Mouse (Mus musculus): ENCODE data around the gene Gm10697. TPM values are rescaled to one million over a fixed set of nuclear protein-coding genes. Genes with fewer than 3 reads are reported as not detected.
"Not testable (repeated sequence)": the region's sequence is repeated elsewhere in the genome, so short reads cannot be mapped to it uniquely, and the experiment has no call there.

Gm10697 gene
- not detected for polyA plus RNA-seq (2021)

- POLR2A ChIA-PET; DNase-seq (ENCODE audit: low read depth, low spot score); in situ Hi-C loops (cut with MboI; ENCODE audit: low pct_unique_long_range_greater_than_20kb); H3K27me3 ChIP-seq; CTCF ChIA-PET; ATAC-seq: not testable (repeated sequence)
Observed at GRCm38 (mm10) chr3:94072544-94072943, at the start of gene Gm10697. TSS of gene Gm10697 (minus strand) at chr3:94072644.

- in situ Hi-C loops (cut with MboI; ENCODE audit: low pct_unique_long_range_greater_than_20kb); ATAC-seq; CTCF ChIA-PET; DNase-seq (ENCODE audit: low read depth, low spot score); POLR2A ChIA-PET; H3K27me3 ChIP-seq: not testable (repeated sequence)
Observed at GRCm38 (mm10) chr3:94115071-94115470, 42.6 kb upstream of the Gm10697 start.

GRCm38 (mm10) chr3:94054785-94055184 lies 17.7 kb downstream of the Gm10697 start, which contains the start of gene Gm9125:
TSS of gene Gm9125 (minus strand) at chr3:94054885.
- POLR2A ChIA-PET; CTCF ChIA-PET; DNase-seq (ENCODE audit: low read depth, low spot score); ATAC-seq; in situ Hi-C loops (cut with MboI; ENCODE audit: low pct_unique_long_range_greater_than_20kb); H3K27me3 ChIP-seq: not testable (repeated sequence)

GRCm38 (mm10) chr3:94049566-94050121 lies 22.8 kb downstream of the Gm10697 start:
- in situ Hi-C loops (cut with MboI; ENCODE audit: low pct_unique_long_range_greater_than_20kb); ATAC-seq; POLR2A ChIA-PET; H3K27me3 ChIP-seq; DNase-seq (ENCODE audit: low read depth, low spot score); CTCF ChIA-PET: not testable (repeated sequence)

- H3K27me3 ChIP-seq; POLR2A ChIA-PET; in situ Hi-C loops (cut with MboI; ENCODE audit: low pct_unique_long_range_greater_than_20kb): not testable (repeated sequence)
Observed at GRCm38 (mm10) chr3:94038241-94038640, 34.2 kb downstream of the Gm10697 start.

GRCm38 (mm10) chr3:94034400-94034799 lies 38.0 kb downstream of the Gm10697 start:
- DNase-seq (ENCODE audit: low read depth, low spot score); CTCF ChIA-PET; POLR2A ChIA-PET; in situ Hi-C loops (cut with MboI; ENCODE audit: low pct_unique_long_range_greater_than_20kb); ATAC-seq; H3K27me3 ChIP-seq: not testable (repeated sequence)

More at GRCm38 (mm10) chr3:94038241-94038640, 34.2 kb downstream of the Gm10697 start:
- DNase-seq (ENCODE audit: low read depth, low spot score); CTCF ChIA-PET; ATAC-seq: not testable (repeated sequence)

Other genes with a start within 250 kb of the Gm10697 start
- gene Tdpoz3, start 246.6 kb downstream of the Gm10697 start, polyA plus RNA-seq (2021), result not detected
- not detected for gene Gm9117, start 129.1 kb downstream of the Gm10697 start, polyA plus RNA-seq (2021)
- not detected for gene Tdpoz5, start 111.3 kb downstream of the Gm10697 start, polyA plus RNA-seq (2021)
- gene Gm9125, start 17.8 kb downstream of the Gm10697 start, polyA plus RNA-seq (2021), result not detected
- gene Gm10696, start 105.5 kb upstream of the Gm10697 start, polyA plus RNA-seq (2021), result not detected
- not detected for gene Gm5286, start 124.1 kb upstream of the Gm10697 start, polyA plus RNA-seq (2021)
- not detected for gene Gm4778, start 191.4 kb upstream of the Gm10697 start, polyA plus RNA-seq (2021)
- gene Them4, start 237.4 kb upstream of the Gm10697 start, polyA plus RNA-seq (2021), result 12.2 TPM

Measured in Patski (cell line).